Mouse (Mus musculus) erythroid progenitor cell, adult 5-6 weeks (primary cell): Measurements from ENCODE around the gene Rpl18a. TPM values are rescaled to one million over a fixed set of nuclear protein-coding genes. Genes with fewer than 3 reads are reported as not detected.

Experiments
- ATAC-seq: replicated peaks from 2 replicates; pipeline ENCODE4 v1.8.0; 2016; ENCODE audit warnings: moderate number of reproducible peaks, mild to moderate bottlenecking, moderate TSS enrichment, inconsistent platforms; ENCODE audit not compliant: poor library complexity, low FRiP score, severe bottlenecking
- total RNA-seq, 2 experiments: library from RNA; stranded (forward) in 1 of 2; stranded (reverse) in 1 of 2; fragments of 150-400 nt in 1 of 2; fragments of 186-747, 209-891 nt in 1 of 2; gene quantifications; 2 replicates each; pipeline versions ENCODE4 v1.2.3 to v1.2.4; 2015 to 2017; ENCODE audit warnings: low replicate concordance in 2 of 2

Gene Rpl18a
- total RNA-seq, 2 experiments from 2014 or later: 689 to 2,088 TPM

DNA sequence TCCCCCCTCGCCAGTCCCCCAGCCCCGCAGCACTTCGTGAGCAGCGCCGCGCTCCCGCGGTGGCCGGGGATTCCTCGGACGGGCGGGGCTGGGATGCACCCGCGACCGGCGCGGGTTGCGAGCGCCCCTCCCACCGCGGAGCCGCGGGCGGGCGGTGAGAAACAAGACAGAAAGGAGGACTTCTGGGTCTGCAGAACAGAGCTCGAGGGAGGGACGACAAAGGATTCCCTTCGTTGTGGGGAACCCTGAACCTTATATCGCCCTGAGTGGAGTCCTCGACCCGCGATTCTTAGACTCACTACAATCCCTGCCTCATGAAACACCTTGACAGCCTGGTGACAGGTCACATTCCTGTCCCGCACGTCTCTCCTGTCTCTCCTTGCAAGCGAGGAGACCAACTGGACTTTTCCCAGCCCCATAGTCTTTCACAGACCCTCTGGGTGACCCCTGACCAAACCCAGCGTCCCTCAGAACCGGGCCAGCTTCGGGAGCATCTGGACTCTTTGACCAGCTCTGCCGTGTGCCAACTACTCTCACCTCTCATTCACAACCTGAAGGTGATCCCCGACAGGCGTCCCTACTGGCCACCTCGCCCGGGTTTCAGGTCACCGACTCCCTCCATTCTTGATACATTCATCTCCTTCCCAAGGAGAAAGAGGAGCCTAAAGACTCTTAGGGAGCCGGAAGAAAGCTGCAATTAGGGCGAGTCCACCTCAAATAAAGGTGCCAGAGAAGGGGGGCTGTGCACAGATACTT is 33.1 kb downstream of the Rpl18a start:
- ATAC-seq: no peak

DNA sequence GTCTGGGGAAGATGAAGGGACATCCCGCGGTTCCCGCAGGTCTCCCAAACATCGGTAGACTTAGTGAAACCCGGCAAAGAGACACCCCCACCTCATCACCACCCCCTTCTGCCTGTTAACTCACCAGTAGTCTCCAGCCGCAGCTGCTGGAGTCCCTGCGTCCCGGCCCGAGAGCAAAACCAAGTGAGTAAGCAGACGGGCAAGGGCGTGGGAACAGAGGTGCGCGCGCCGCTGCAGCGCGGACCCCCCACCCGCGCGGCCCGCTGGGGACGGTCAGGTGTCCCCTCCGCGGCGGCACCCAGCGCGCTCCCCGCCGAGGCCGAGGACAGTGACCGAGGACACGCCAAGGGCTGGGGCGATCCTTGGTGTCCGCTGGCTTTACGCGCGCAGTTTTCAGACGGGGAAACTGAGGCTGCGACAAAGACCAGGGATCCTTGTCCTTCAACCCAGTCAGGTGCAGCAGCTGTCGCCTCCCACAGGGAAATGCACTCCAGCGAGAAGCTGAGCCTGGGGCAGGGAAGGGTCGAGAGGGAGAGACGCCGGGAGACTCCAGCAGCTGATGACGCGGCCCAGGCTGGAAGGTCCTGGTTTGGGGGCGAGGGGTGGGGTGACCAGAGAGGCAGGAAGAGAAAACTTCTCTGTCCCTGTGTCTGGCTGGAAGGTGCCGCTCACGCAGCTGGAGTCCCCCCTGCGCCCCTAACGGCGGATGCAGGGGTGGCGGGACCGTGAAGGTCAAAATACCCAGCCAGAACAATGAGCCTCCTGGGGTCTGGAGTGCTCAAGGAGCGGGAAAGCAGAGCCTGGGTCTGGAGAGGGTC is 34.2 kb downstream of the Rpl18a start, which contains the start of gene Kcnn1:
Gene Kcnn1, minus strand, starts transcription at position 435 of the 818 bp plus-strand sequence.
- ATAC-seq: no peak

DNA sequence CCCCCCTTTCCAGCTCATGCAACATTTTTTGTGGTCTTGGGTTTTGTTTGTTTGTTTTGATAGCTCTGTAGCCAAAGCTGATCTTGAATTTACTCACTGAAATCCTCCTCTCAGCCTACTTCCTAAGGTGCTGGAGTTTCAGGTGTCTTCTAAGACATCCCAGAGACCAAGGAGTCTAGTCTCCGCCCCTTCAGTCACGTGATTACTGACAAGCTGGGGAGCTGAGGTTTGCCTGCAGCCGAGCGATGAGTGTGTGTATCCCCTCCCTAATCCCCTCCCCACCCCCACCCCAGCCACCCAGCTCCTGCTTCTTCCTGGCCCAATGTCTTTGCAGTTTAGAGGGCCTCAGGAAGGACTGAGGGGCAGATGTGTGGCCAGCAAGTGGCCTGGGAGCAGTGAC is 39.7 kb downstream of the Rpl18a start:
- ATAC-seq: no peak

DNA sequence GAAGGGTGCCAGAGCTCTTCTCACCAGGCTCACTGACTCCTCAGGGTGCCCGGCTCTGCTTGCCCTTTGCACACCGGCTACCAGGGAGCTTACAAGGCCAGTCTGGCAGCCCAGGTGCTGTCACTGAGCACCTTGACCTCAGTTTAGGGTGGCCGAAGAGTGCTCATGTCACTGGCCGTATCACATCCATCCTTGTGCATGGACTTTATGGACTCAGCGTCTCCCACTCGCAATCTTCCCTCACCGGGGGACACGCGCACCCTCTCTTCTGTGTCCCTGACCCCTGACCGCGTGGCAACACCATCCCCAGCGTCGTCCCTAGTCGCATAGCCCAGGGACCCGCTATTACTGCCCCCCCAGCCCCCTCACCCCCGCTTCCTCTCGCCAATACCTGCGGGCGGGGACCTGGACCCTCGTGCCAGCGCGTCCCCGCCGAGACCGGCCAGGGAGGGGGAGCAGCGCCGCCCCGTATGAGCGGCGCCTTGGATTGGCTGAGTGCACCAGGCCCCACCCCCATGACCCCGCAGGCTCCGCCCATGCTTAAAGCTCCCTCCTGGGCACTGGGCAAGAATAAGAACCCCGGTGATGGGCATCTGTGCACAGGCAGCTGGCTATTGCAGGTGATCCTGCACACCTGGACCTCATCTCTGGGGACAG is 40.5 kb downstream of the Rpl18a start:
- peak; percentile 73 for ATAC-seq

DNA sequence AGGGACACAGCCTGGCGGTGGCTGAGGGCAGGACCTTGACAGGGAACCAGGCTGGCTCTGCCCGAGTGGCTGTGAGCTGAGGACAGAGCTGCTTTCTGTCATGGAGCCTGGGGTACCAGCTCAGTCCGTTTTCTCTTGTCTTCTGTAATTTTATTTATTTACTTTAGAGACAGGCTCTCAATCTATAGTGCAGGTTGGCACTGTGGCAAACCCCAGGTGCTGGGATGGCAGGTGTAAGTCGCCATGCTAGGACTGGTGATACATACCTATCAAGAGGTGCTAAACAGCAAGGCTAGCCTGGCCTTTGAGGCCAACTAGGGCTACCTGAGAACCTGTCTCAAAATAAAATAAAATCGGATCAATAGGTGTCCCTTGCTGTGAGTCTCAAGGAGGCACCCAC is 41.2 kb downstream of the Rpl18a start:
- no peak for ATAC-seq

DNA sequence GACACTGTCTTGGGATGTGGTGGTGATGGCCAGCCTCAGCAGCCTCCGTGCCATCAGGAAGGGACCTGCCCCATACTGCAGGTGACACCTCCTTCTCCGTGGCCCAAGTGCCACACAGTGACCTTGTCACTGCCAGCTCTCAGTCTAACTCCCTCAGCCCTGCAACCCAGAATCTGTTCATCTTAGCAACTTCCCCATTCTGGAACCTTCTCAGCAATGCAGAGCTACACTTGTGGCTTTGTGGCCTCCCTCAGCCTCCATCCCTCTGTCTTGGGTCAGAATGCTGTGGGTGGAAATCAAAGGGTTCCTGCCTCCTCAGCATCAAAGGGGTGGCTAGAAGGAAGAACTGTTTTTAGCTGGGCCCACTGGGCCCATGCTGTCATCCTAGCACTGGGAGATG is 43.3 kb downstream of the Rpl18a start:
- ATAC-seq: no peak

DNA sequence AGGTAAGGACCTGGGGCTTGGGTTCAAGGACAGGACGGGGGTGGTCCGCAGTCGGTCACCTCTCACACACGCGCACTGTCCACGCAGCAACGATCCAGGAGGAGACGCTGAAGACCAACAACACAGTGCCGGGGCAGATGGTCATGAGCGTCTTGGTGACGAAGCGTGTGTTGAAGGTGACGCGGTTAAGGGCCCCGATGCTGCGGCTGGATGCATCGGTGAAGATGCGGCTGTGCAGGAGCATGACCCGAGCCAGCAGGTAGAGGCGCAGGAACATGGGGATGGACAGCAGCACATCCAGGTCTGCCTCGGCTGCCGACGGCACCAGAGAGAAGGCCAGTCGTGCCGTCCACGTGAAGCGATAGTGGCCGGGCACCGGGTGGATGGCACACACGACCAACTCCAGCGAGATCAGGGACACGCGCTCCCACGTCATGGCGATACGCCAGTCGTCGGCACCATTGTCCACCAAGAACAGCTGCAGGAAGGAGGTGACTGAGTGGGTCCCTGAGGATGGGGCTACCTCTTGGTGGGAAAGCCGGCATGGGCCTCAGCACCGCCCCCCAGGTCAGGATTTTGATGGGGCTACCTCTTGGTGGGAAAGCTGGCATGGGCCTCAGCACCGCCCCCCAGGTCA is 44.5 kb downstream of the Rpl18a start:
- no peak for ATAC-seq

DNA sequence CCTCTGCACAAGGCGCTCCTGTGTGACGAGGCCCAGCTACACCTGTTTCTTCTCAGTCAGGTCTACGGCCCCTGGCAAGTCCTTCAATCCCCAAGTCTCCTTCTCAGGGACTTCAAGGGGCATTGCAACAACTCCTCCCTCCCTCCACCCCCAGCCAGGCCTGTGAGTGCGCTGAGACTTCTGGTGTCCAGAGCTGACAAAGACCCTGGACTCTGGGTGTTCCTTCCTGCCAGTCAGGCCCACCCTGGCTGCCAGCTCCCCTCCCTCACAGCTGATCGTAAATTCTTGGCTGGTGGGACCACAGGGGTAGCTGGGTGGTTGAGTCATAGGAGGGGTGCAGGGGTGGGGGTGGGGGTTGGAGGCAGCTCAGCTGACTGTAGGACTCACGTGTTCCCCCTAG is 45.4 kb downstream of the Rpl18a start:
- no peak for ATAC-seq

DNA sequence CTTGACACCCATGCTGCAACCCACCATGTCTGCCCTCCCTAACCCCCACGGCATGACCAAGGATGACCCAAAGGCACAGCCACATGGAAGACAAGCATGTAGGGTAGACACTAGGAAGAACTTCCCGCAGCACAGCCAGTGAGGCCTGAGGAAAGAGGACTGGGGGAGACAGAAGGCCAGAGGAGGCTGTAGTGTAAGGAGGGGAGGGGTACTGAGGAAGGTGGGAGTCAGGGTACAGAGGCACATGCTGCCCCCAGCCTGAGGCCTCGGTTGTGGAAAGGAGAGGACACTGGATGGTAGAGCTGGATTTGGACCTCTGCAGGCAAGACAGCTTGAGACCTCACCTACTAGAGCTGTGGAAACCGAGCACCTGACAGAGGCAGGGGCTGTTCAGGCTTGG is 46.3 kb downstream of the Rpl18a start:
- ATAC-seq: no peak

DNA sequence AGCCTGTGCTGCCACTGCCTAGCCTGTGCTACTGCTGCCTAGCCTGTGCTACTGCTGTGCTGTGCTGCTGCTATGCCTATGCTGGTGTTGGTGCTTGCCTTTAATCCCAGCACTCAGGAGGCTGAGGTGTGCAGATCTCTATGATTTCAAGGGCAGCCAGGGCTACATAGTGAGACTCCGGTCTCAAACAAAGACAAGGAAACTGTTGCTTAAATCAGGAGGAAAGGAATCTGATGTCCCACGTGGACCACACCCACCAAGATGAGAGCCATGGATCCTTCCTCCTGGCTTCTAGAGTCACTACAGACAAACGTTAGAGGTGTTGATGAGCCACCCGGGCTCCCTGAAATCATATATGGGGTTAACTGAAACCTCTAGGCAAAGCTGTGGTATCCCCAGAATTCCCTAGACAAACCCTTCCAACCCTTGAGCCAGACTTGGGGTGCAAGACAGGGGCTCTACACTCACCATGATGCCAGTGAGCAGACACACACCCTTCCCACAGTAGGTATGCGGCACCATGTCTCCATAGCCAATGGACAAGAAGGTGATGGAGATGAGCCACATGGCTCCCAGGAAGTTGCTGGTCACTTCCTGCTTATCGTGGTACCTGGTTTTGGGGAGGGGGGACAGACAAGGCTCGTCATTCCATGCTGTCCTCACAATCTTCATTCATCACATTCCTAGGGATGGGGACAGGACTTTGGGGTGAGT is 46.9 kb downstream of the Rpl18a start:
- ATAC-seq: no peak

DNA sequence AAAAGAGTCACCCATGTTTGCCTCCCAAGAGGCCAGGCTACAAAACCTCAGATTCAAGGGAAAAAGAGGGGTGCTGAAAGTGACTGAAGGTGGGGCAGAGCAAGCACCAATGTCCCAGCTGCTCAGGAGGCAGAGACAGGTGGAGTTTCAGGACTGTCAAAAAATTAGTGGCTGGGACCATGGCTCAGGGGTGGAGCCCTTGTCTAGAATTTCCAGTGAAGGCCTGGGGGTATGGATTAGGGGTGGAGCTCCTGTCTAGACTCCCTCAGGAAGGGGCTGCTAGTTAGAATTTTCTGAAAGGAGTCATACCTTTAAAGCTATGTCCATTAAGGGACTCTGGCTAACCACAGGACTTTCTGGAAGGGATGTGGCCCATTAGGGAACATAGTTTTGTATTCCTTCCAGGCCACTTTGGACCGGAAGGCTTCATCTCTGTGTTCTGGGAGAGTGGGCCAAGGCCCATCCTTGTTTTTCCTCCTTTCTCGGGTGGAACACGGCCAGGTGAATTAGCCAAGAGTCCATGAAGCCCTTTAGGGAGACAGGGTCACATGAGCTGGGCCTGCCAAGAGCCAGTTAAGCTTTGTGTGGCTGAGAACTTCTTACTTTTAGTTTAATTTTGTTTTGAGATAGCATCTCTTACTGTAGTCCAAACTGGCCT is 47.8 kb downstream of the Rpl18a start:
- ATAC-seq: no peak

DNA sequence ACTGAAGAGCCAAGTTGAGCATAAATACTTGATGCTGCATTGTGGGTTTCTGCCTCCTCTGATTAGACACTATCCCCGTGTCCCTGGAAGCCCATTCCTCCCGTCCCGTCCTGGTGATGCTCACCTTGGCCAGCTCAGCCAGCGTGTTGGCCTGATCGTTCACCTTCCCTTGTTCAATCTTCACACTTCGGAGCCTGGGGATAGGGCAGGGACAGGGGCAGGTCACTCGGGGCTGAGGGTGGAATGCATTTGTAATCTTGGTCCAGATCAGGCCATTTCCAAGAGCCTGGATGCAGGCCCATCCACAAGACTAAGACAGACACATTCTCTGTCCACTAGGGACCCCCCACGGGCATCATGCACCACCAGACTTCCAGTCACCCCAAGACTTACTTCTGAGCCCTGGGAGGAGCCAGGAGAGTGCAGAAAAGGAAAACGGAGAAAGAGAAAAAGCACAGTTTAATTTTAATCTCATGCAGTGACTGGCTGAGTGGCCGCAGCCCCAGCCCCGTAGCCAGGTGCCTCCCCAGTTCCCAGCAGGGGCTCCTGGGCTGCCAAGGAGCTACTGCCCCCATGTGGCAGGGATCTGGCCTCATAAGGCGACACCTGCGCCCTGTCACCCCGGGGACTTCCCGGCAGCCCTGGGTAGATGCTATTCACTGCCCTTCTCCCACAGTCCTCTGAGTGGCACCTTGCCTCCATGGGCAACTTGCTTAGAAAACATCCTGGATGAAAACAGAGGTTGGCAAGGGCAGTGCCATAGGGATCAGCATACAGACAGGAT is 50.6 kb downstream of the Rpl18a start:
- ATAC-seq: no peak

DNA sequence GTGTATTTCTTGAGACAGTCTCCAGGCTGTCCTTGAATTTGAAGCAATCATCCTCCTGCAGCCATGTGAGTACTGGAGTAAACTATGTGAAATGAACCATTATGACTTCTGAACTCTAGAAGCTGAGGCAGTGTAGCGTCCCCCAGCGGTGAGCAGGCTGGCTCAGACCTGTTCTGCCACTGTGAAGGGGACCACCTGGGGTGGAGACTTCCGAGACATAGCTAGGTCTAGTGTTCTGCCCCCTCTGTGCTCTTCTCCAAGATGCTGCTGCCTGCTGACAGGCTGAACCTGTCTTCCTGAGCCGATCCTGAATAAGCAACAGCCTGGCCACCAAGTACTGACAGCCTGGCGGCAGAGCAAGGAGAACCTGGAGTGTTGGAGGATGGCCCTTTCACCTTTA is 52.1 kb downstream of the Rpl18a start:
- ATAC-seq: no peak

Other genes with a start within 250 kb of the Rpl18a start
- 0.36 and 6.3 TPM in 2 replicates for gene Pgpep1, start 237.0 kb downstream of the Rpl18a start, total RNA-seq (2015; ENCODE audit: low replicate concordance)
- under 0.01 and 3.0 TPM in 2 replicates for gene Pgpep1, start 237.0 kb downstream of the Rpl18a start, total RNA-seq (2017; ENCODE audit: low replicate concordance)
- 86.5 and 93.1 TPM in 2 replicates for gene Lsm4, start 224.2 kb downstream of the Rpl18a start, total RNA-seq (2015; ENCODE audit: low replicate concordance)
- 38.4 and 57.6 TPM in 2 replicates for gene Lsm4, start 224.2 kb downstream of the Rpl18a start, total RNA-seq (2017; ENCODE audit: low replicate concordance)
- 26.7 and 36.0 TPM in 2 replicates for gene Jund, start 198.5 kb downstream of the Rpl18a start, total RNA-seq (2015; ENCODE audit: low replicate concordance)
- gene Jund, start 198.5 kb downstream of the Rpl18a start, total RNA-seq (2017; ENCODE audit: low replicate concordance): 21.1 and 32.0 TPM in 2 replicates
- gene Iqcn, start 194.0 kb downstream of the Rpl18a start, total RNA-seq (2015; ENCODE audit: low replicate concordance): not detected in 2 replicates
- gene Iqcn, start 194.0 kb downstream of the Rpl18a start, total RNA-seq (2017; ENCODE audit: low replicate concordance): not detected in 2 replicates
- gene Gm3336, start 178.9 kb downstream of the Rpl18a start, total RNA-seq (2015; ENCODE audit: low replicate concordance): not detected in 2 replicates
- gene Gm3336, start 178.9 kb downstream of the Rpl18a start, total RNA-seq (2017; ENCODE audit: low replicate concordance): not detected in 2 replicates
- gene Pde4c, start 173.7 kb downstream of the Rpl18a start, total RNA-seq (2015; ENCODE audit: low replicate concordance): 0.72 and 0.84 TPM in 2 replicates
- not detected in 2 replicates for gene Pde4c, start 173.7 kb downstream of the Rpl18a start, total RNA-seq (2017; ENCODE audit: low replicate concordance)
- 7.1 TPM in 1 of 2 replicates, not detected in the other for gene Rab3a, start 142.7 kb downstream of the Rpl18a start, total RNA-seq (2015; ENCODE audit: low replicate concordance)
- gene Rab3a, start 142.7 kb downstream of the Rpl18a start, total RNA-seq (2017; ENCODE audit: low replicate concordance): 2.2 and 4.9 TPM in 2 replicates
- gene Mpv17l2, start 136.5 kb downstream of the Rpl18a start, total RNA-seq (2015; ENCODE audit: low replicate concordance): 16.9 and 31.0 TPM in 2 replicates
- 5.1 and 30.4 TPM in 2 replicates for gene Mpv17l2, start 136.5 kb downstream of the Rpl18a start, total RNA-seq (2017; ENCODE audit: low replicate concordance)
- 3.8 and 5.4 TPM in 2 replicates for gene Pik3r2, start 120.7 kb downstream of the Rpl18a start, total RNA-seq (2015; ENCODE audit: low replicate concordance)
- 7.3 and 8.0 TPM in 2 replicates for gene Pik3r2, start 120.7 kb downstream of the Rpl18a start, total RNA-seq (2017; ENCODE audit: low replicate concordance)
- gene Mast3, start 92.4 kb downstream of the Rpl18a start, total RNA-seq (2015; ENCODE audit: low replicate concordance): 13.4 and 14.4 TPM in 2 replicates
- gene Mast3, start 92.4 kb downstream of the Rpl18a start, total RNA-seq (2017; ENCODE audit: low replicate concordance): 2.7 and 3.0 TPM in 2 replicates
- 0.84 and 1.1 TPM in 2 replicates for gene Il12rb1, start 89.0 kb downstream of the Rpl18a start, total RNA-seq (2015; ENCODE audit: low replicate concordance)
- gene Il12rb1, start 89.0 kb downstream of the Rpl18a start, total RNA-seq (2017; ENCODE audit: low replicate concordance): 0.13 and 0.53 TPM in 2 replicates
- 35.0 and 62.9 TPM in 2 replicates for gene Arrdc2, start 57.7 kb downstream of the Rpl18a start, total RNA-seq (2015; ENCODE audit: low replicate concordance)
- gene Arrdc2, start 57.7 kb downstream of the Rpl18a start, total RNA-seq (2017; ENCODE audit: low replicate concordance): 27.3 and 54.3 TPM in 2 replicates
- not detected in 2 replicates for gene Kcnn1, start 34.2 kb downstream of the Rpl18a start, total RNA-seq (2015; ENCODE audit: low replicate concordance)
- 0.26 TPM in 1 of 2 replicates, not detected in the other for gene Kcnn1, start 34.2 kb downstream of the Rpl18a start, total RNA-seq (2017; ENCODE audit: low replicate concordance)
- gene Ccdc124, start 23.5 kb downstream of the Rpl18a start, total RNA-seq (2015; ENCODE audit: low replicate concordance): 18.0 and 20.9 TPM in 2 replicates
- 23.8 and 26.6 TPM in 2 replicates for gene Ccdc124, start 23.5 kb downstream of the Rpl18a start, total RNA-seq (2017; ENCODE audit: low replicate concordance)
- not detected in 2 replicates for gene Slc5a5, start 4.7 kb downstream of the Rpl18a start, total RNA-seq (2015; ENCODE audit: low replicate concordance)
- 0.13 TPM in 1 of 2 replicates, not detected in the other for gene Slc5a5, start 4.7 kb downstream of the Rpl18a start, total RNA-seq (2017; ENCODE audit: low replicate concordance)
- gene Map1s, start 8.5 kb upstream of the Rpl18a start, total RNA-seq (2015; ENCODE audit: low replicate concordance): 4.2 and 6.1 TPM in 2 replicates
- gene Map1s, start 8.5 kb upstream of the Rpl18a start, total RNA-seq (2017; ENCODE audit: low replicate concordance): 1.8 and 3.7 TPM in 2 replicates